Mouse (Mus musculus) liver, postnatal 0 days (tissue): ENCODE measurements around the gene Dad1. TPM values are rescaled to one million over a fixed set of nuclear protein-coding genes. Genes with fewer than 3 reads are reported as not detected.
A peak's percentile ranks its signal among the peaks of the same experiment; 100 is the strongest.

ENCODE experiments used
- ATAC-seq: fragments of 200-750 bp; cut with Nextera tagmentation; 2 replicates; pipeline ENCODE4 v1.8.0; 2017; ENCODE audit warnings: mild to moderate bottlenecking, moderate library complexity
- DNase-seq: peaks from one replicate; pipeline ENCODE4 v3.0.0-alpha.2; 2016
- H3K27ac ChIP-seq: fragments of 300-500 bp; sonication (generic); 2 replicates; pipeline ENCODE4 v1.5.1; 2014; ENCODE audit warnings: antibody characterized with exemption, moderate library complexity, mild to moderate bottlenecking, low read depth
- H3K27me3 ChIP-seq: fragments of 300-500 bp; sonication (generic); 2 replicates; pipeline ENCODE4 v1.6.1; 2014; ENCODE audit warnings: low read length, control low read depth, mixed read lengths; ENCODE audit not compliant: insufficient read depth
- H3K36me3 ChIP-seq: fragments of 300-500 bp; sonication (generic); replicated peaks from 2 replicates; pipeline ENCODE4 v1.6.1; 2014; ENCODE audit warnings: mild to moderate bottlenecking, control low read depth, low read length, moderate library complexity, mixed read lengths; ENCODE audit not compliant: insufficient read depth
- H3K4me1 ChIP-seq: fragments of 300-500 bp; sonication (generic); 2 replicates; pipeline ENCODE4 v1.6.1; 2014; ENCODE audit warnings: antibody characterized with exemption, mild to moderate bottlenecking, control low read depth; ENCODE audit not compliant: insufficient read depth
- H3K4me2 ChIP-seq: fragments of 300-500 bp; sonication (generic); 2 replicates; pipeline ENCODE4 v1.6.1; 2014; ENCODE audit warnings: low read depth, mild to moderate bottlenecking, low read length, moderate library complexity, mixed read lengths
- H3K4me3 ChIP-seq: fragments of 300-500 bp; sonication (generic); 2 replicates; pipeline ENCODE4 v1.5.1; 2014; ENCODE audit warnings: low read depth, low read length
- H3K9ac ChIP-seq: fragments of 300-500 bp; sonication (generic); replicated peaks from 2 replicates; pipeline ENCODE4 v1.6.1; 2014; ENCODE audit warnings: mild to moderate bottlenecking, moderate library complexity
- H3K9me3 ChIP-seq: fragments of 300-500 bp; sonication (generic); 2 replicates; pipeline ENCODE4 v1.6.1; 2016; ENCODE audit warnings: mild to moderate bottlenecking, control low read depth, low read length, mixed read lengths
- CTCF ChIP-seq: sonication (generic); IDR thresholded peaks from 2 replicates; pipeline ENCODE4 v1.5.1; 2016; ENCODE audit warnings: antibody characterized with exemption, low read depth
- EP300 ChIP-seq: IDR thresholded peaks from 2 replicates; pipeline ENCODE4 v1.6.1; 2016; ENCODE audit warnings: antibody characterized with exemption, low read depth, mild to moderate bottlenecking
- WGBS: fragments of 180-500 bp; shearing (Covaris S2); extraction: QIAGEN DNeasy Blood & Tissue Kit; methylation state at CpG from one replicate; pipeline ENCODE4 v1.1.7; 2014; ENCODE audit not compliant: insufficient replicate concordance; 5-methylcytosine and 5-hydroxymethylcytosine counted together
- polyA plus RNA-seq: library from polyadenylated mRNA; unstranded; fragments of >200 nt; fragmentation: Nextera tagmentation; extraction: Ambion mirVana; gene quantifications from 2 replicates; pipeline ENCODE4 v1.2.1, GENCODE M21; 2015

Gene Dad1
- polyA plus RNA-seq: 226 and 229 TPM in 2 replicates

DNA sequence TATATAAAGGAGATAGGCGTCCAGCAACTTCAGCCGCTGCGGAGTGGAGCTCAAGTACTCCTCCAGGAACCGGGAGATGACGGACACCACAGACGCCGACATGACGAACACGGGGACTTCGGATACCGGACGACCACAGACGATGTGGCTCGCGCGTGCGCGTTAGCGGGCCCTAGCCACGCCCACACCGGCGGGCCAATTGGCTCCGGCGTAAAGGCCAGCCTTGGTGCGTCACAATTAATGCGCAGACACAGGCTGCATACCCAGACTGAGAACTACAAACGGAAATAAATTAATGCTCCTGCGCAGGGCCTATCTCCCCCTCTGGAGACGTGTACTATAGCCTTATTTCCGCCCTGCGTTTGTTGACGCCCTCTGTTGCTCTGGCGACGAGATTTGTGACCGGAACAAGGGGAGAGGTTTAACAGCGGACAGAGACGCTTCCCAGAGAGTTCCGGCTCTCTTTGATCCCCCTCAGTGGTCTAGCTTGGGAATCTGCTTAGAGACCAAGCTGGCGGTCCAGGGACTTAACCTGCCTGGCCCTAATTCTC lies at the start of gene Dad1, which contains the start of gene Abhd4:
Dad1 (minus strand) TSS at position 364 of the 551 bp plus-strand sequence.
Abhd4 (plus strand) TSS at position 448 of the 551 bp plus-strand sequence.
- Histone ChIP-seq H3K36me3 (no peaks in the 10 kb centered on the region), H3K9me3 (no peaks in the 10 kb centered on the region), H3K9ac (peak within 1 kb of the TSS; percentile 84), H3K4me1 (peaks cover 33% of the 10 kb centered on the region), H3K4me3 (peak within 1 kb of the TSS; percentile 63), H3K27me3 (no peaks in the 10 kb centered on the region), H3K4me2 (peak within 1 kb of the TSS; percentile 80), H3K27ac (peak within 1 kb of the TSS; percentile 90)
- ATAC-seq (peak; percentile 99), DNase-seq (peak; percentile 98)
- TF ChIP-seq CTCF (peak; percentile 24; the same call in 1 of the 2 replicates), EP300 (peak; percentile 50)
- WGBS: under 1% methylated on average over 39 of the region's 39 CpGs

DNA sequence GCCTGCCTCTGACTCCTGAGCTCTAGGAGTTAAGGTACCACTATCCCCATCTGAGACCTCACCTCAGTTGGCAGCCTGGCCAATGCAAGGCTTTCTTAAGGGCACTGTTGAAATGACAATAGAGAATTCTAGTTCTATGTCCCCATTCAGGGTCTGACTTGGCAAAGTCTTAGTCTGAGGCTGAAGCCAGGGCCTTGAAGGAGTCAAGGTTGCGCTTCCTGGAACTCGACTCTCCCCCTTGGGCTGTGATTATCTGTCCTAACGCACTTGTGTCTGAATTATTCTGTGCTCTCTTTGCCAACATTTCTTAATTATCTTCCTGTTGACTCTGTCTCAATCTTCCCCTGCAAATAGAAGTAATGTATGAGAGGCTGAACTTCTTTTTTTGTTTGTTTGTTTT lies 46.8 kb upstream of the Dad1 start:
- ATAC-seq: no peak
- no peaks in the 10 kb centered on the region for H3K36me3 ChIP-seq
- no peaks in the 10 kb centered on the region for H3K9me3 ChIP-seq
- TF ChIP-seq EP300 (no peak), CTCF (no peak)
- no peaks in the 10 kb centered on the region for H3K4me1 ChIP-seq
- no peak overlapping the region for H3K4me3 ChIP-seq
- no peak overlapping the region for H3K4me2 ChIP-seq
- no peaks in the 10 kb centered on the region for H3K27me3 ChIP-seq
- no peak for DNase-seq
- no peak overlapping the region for H3K27ac ChIP-seq
- no peak overlapping the region for H3K9ac ChIP-seq
- 73% methylated on average over 3 of the region's 3 CpGs for WGBS

- TF ChIP-seq EP300 (no peak), CTCF (no peak)
- no peak overlapping the region for H3K4me3 ChIP-seq
- DNase-seq: no peak
- H3K4me2 ChIP-seq: no peak overlapping the region
- H3K9me3 ChIP-seq: no peaks in the 10 kb centered on the region
- H3K27me3 ChIP-seq: no peaks in the 10 kb centered on the region
- H3K4me1 ChIP-seq: no peaks in the 10 kb centered on the region
- no peak overlapping the region for H3K9ac ChIP-seq
- no peaks in the 10 kb centered on the region for H3K36me3 ChIP-seq
- no peak overlapping the region for H3K27ac ChIP-seq
- ATAC-seq: no peak
- WGBS: 67% methylated on average over 5 of the region's 5 CpGs
These were observed 46.2 kb upstream of the Dad1 start for GRCm38 (mm10) chr14:54300136-54300535.

DNA sequence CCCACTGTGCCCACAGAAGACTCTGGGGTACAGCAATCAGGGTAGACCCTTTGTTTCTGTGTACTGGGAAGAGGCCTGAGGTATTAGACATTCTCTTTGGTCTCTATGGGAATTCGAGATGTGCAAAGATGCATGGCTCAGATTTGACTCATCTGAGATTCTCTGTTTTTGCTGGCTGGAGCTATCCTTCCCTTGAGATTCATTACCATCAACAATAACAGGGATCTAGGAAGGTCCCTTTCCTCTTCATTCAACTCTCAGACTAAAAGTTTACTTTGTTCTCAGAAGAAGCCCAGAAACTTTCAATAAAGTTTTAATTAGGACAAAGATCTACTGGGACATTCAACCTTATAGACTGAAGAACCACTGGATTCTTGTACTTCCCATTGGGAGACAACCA lies 30.9 kb upstream of the Dad1 start, which contains the start of gene Olfr49:
Olfr49 (minus strand) TSS at position 101 of the 400 bp plus-strand sequence.
- no peak within 1 kb of the TSS for H3K4me3 ChIP-seq
- no peaks in the 10 kb centered on the region for H3K4me1 ChIP-seq
- H3K27ac ChIP-seq: no peak within 1 kb of the TSS
- DNase-seq: no peak
- no peaks in the 10 kb centered on the region for H3K27me3 ChIP-seq
- no peaks in the 10 kb centered on the region for H3K9me3 ChIP-seq
- no peaks in the 10 kb centered on the region for H3K36me3 ChIP-seq
- H3K9ac ChIP-seq: no peak within 1 kb of the TSS
- 59% methylated on average over 1 of the region's 1 CpGs for WGBS
- no peak within 1 kb of the TSS for H3K4me2 ChIP-seq
- no peak for ATAC-seq
- no peak for TF ChIP-seq EP300
- TF ChIP-seq CTCF: no peak

- H3K9me3 ChIP-seq: no peaks in the 10 kb centered on the region
- 78% methylated on average over 2 of the region's 2 CpGs for WGBS
These were observed 22.5 kb upstream of the Dad1 start for GRCm38 (mm10) chr14:54276446-54276845.

DNA sequence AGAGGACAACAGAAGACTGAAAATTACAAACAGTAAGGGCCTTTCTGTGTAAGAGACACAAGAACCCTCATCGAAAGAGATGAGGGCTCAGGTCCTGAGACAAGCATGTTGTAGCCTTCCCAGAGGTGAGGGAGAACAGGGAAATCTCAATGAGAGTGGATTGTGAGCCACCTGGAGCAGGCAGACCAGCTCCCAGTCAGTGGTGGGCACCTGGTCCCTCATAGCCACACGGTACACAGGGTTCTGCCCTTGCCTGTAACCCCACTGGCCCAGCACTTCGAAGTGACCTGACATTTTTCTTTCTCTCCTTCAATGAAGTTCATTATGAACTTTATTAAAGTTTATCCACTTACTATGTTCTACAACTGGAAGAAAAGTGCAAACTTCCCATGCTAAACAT lies 18.8 kb upstream of the Dad1 start:
- H3K27ac ChIP-seq: no peak overlapping the region
- H3K9me3 ChIP-seq: no peaks in the 10 kb centered on the region
- no peaks in the 10 kb centered on the region for H3K27me3 ChIP-seq
- no peak for ATAC-seq
- TF ChIP-seq EP300 (no peak), CTCF (no peak)
- peaks cover 11% of the 10 kb centered on the region; the same call in 1 of the 2 replicates for H3K36me3 ChIP-seq
- H3K9ac ChIP-seq: no peak overlapping the region
- no peak overlapping the region for H3K4me3 ChIP-seq
- no peak for DNase-seq
- WGBS: 84% methylated on average over 3 of the region's 3 CpGs
- no peak overlapping the region for H3K4me2 ChIP-seq
- no peaks in the 10 kb centered on the region for H3K4me1 ChIP-seq

More at GRCm38 (mm10) chr14:54276446-54276845, 22.5 kb upstream of the Dad1 start:
- no peak overlapping the region for H3K4me3 ChIP-seq
- H3K4me1 ChIP-seq: no peaks in the 10 kb centered on the region
- H3K27ac ChIP-seq: no peak overlapping the region
- TF ChIP-seq EP300 (no peak), CTCF (no peak)
- DNase-seq (no peak), ATAC-seq (no peak)
- H3K27me3 ChIP-seq: no peaks in the 10 kb centered on the region
- H3K4me2 ChIP-seq: no peak overlapping the region
- H3K36me3 ChIP-seq: no peaks in the 10 kb centered on the region
- H3K9ac ChIP-seq: no peak overlapping the region
